Mouse (Mus musculus) small intestine, adult 2 months (tissue): ENCODE results near the gene B3gnt9. TPM values are rescaled to one million over a fixed set of nuclear protein-coding genes. Genes with fewer than 3 reads are reported as not detected.

ENCODE experiments used
- H3K27ac ChIP-seq: fragments of 200-500 bp; 2 replicates; pipeline ENCODE4 v1.5.1; 2012; ENCODE audit warnings: low read depth, low read length, control low read depth, inconsistent platforms; ENCODE audit not compliant: insufficient read depth
- H3K27me3 ChIP-seq: fragments of 200-500 bp; 2 replicates; pipeline ENCODE4 v1.6.1; 2012; ENCODE audit warnings: mild to moderate bottlenecking, moderate library complexity, low read length, inconsistent platforms; ENCODE audit not compliant: control insufficient read depth, insufficient read depth
- H3K36me3 ChIP-seq: fragments of 200-500 bp; 2 replicates; pipeline ENCODE4 v1.6.1; 2012; ENCODE audit warnings: mild to moderate bottlenecking, low read length, control low read depth, inconsistent platforms; ENCODE audit not compliant: control insufficient read depth, insufficient read depth
- H3K4me1 ChIP-seq: fragments of 200-500 bp; 2 replicates; pipeline ENCODE4 v1.6.1; 2012; ENCODE audit warnings: low read length, inconsistent platforms, mixed read lengths; ENCODE audit not compliant: control insufficient read depth, insufficient read depth, insufficient read length
- H3K4me3 ChIP-seq: fragments of 200-500 bp; 2 replicates; pipeline ENCODE4 v1.5.1; 2012; ENCODE audit warnings: low read depth, mild to moderate bottlenecking, control low read depth, inconsistent platforms, low read length, moderate library complexity
- CTCF ChIP-seq: fragments of 200-500 bp; IDR thresholded peaks from 2 replicates; pipeline ENCODE4 v1.5.1; 2012; ENCODE audit warnings: low read depth, mild to moderate bottlenecking, control low read depth, inconsistent platforms, low read length, moderate library complexity, mixed read lengths; ENCODE audit not compliant: insufficient replicate concordance, insufficient read length; ENCODE audit errors: extremely low read depth
- POLR2A ChIP-seq: fragments of 200-500 bp; IDR thresholded peaks from 2 replicates; pipeline ENCODE4 v1.6.1; 2012; ENCODE audit warnings: low read depth, mild to moderate bottlenecking, control low read depth, inconsistent platforms, low read length, moderate library complexity
- WGBS: fragments of 180-500 bp; shearing (Covaris S2); methylation state at CpG from one replicate; pipeline ENCODE4 v1.1.7; 2018; 5-methylcytosine and 5-hydroxymethylcytosine counted together
- polyA plus RNA-seq: library from polyadenylated mRNA; depleted of rRNA; stranded (reverse); fragments of >200 nt; gene quantifications from 2 replicates; pipeline ENCODE4 v1.2.3, GENCODE M21; 2012

Gene B3gnt9
- polyA plus RNA-seq, 1 experiment: 13.8 TPM

GRCm38 (mm10) chr8:105225272-105225593 lies 29.7 kb downstream of the B3gnt9 start:
- WGBS: 1% methylated on average over 27 of the region's 27 CpGs
- Histone ChIP-seq H3K36me3 (no peaks in the 10 kb centered on the region), H3K4me1 (no peaks in the 10 kb centered on the region), H3K27me3 (no peaks in the 10 kb centered on the region), H3K27ac (peak overlapping the region; percentile 66), H3K4me3 (peak overlapping the region; percentile 88)
- TF ChIP-seq CTCF: no peak

- TF ChIP-seq POLR2A (peak; percentile 93), CTCF (no peak)
- WGBS: 2% methylated on average over 34 of the region's 34 CpGs
- H3K27ac ChIP-seq: peak within 1 kb of the TSS; percentile 66
Measured at GRCm38 (mm10) chr8:105224413-105225271, 30.3 kb downstream of the B3gnt9 start, which contains the start of gene D230025D16Rik. TSS of gene D230025D16Rik (plus strand) at chr8:105225145.

GRCm38 (mm10) chr8:105223850-105224249 lies 31.1 kb downstream of the B3gnt9 start:
- no peak for TF ChIP-seq POLR2A
- TF ChIP-seq CTCF: no peak
- H3K36me3 ChIP-seq: no peaks in the 10 kb centered on the region
- no peaks in the 10 kb centered on the region for H3K4me1 ChIP-seq
- H3K27ac ChIP-seq: no peak overlapping the region
- WGBS: 78% methylated on average over 7 of the region's 7 CpGs
- H3K4me3 ChIP-seq: no peak overlapping the region
- no peaks in the 10 kb centered on the region for H3K27me3 ChIP-seq

More at GRCm38 (mm10) chr8:105224413-105225271, 30.3 kb downstream of the B3gnt9 start, which contains the start of gene D230025D16Rik:
- H3K27me3 ChIP-seq: no peaks in the 10 kb centered on the region
- H3K4me3 ChIP-seq: peak within 1 kb of the TSS; percentile 88
- no peaks in the 10 kb centered on the region for H3K36me3 ChIP-seq
- H3K4me1 ChIP-seq: no peaks in the 10 kb centered on the region

GRCm38 (mm10) chr8:105217926-105218522 lies 36.9 kb downstream of the B3gnt9 start:
- TF ChIP-seq POLR2A (no peak), CTCF (no peak)
- Histone ChIP-seq H3K27me3 (no peaks in the 10 kb centered on the region), H3K36me3 (peaks cover 7% of the 10 kb centered on the region), H3K4me1 (no peaks in the 10 kb centered on the region), H3K4me3 (no peak overlapping the region), H3K27ac (no peak overlapping the region)
- WGBS: 75% methylated on average over 5 of the region's 5 CpGs

GRCm38 (mm10) chr8:105214104-105214503 lies 40.8 kb downstream of the B3gnt9 start:
- peaks cover 7% of the 10 kb centered on the region for H3K36me3 ChIP-seq
- TF ChIP-seq POLR2A (no peak), CTCF (no peak)

GRCm38 (mm10) chr8:105209153-105210110 lies 45.5 kb downstream of the B3gnt9 start:
- no peak overlapping the region for H3K27ac ChIP-seq
- 93% methylated on average over 1 of the region's 1 CpGs for WGBS
- TF ChIP-seq CTCF (no peak), POLR2A (no peak)

More at GRCm38 (mm10) chr8:105214104-105214503, 40.8 kb downstream of the B3gnt9 start:
- Histone ChIP-seq H3K4me3 (no peak overlapping the region), H3K27ac (no peak overlapping the region), H3K27me3 (no peaks in the 10 kb centered on the region), H3K4me1 (no peaks in the 10 kb centered on the region)
- 88% methylated on average over 5 of the region's 5 CpGs for WGBS

More at GRCm38 (mm10) chr8:105209153-105210110, 45.5 kb downstream of the B3gnt9 start:
- Histone ChIP-seq H3K27me3 (no peaks in the 10 kb centered on the region), H3K36me3 (peaks cover 3% of the 10 kb centered on the region; the same call in 1 of the 2 replicates), H3K4me1 (no peaks in the 10 kb centered on the region), H3K4me3 (no peak overlapping the region)
